Mouse (Mus musculus): ENCODE data around the gene Mmrn2.

Gene Mmrn2

GRCm38 (mm10) chr14:34375415-34375904 is at the start of gene Mmrn2:
Mmrn2 (plus strand) TSS chr14:34375465.
- no peak for DNase-seq (ENCODE audit: low spot score in 2 of 2)

- no peak for DNase-seq (ENCODE audit: low spot score in 2 of 2)
These were observed 48.7 kb upstream of the Mmrn2 start for GRCm38 (mm10) chr14:34326606-34327005.

GRCm38 (mm10) chr14:34327618-34328017 is 47.6 kb upstream of the Mmrn2 start:
- no peak for DNase-seq (ENCODE audit: low spot score in 2 of 2)

GRCm38 (mm10) chr14:34330657-34331158 is 44.6 kb upstream of the Mmrn2 start:
- DNase-seq (ENCODE audit: low spot score in 2 of 2): no peak

GRCm38 (mm10) chr14:34331886-34332285 is 43.4 kb upstream of the Mmrn2 start:
- no peak for DNase-seq (ENCODE audit: low spot score in 2 of 2)

- DNase-seq (ENCODE audit: low spot score in 2 of 2): no peak
These were observed 42.8 kb upstream of the Mmrn2 start for GRCm38 (mm10) chr14:34332476-34332875.

GRCm38 (mm10) chr14:34339446-34339845 is 35.8 kb upstream of the Mmrn2 start:
- no peak for DNase-seq (ENCODE audit: low spot score in 2 of 2)

- no peak for DNase-seq (ENCODE audit: low spot score in 2 of 2)
These were observed 33.3 kb upstream of the Mmrn2 start for GRCm38 (mm10) chr14:34341993-34342392.

- DNase-seq (ENCODE audit: low spot score in 2 of 2): no peak
These were observed 32.2 kb upstream of the Mmrn2 start for GRCm38 (mm10) chr14:34343078-34343477.

- DNase-seq (ENCODE audit: low spot score in 2 of 2): no peak
These were observed 30.9 kb upstream of the Mmrn2 start for GRCm38 (mm10) chr14:34344361-34344760.

- no peak for DNase-seq (ENCODE audit: low spot score in 2 of 2)
These were observed 29.3 kb upstream of the Mmrn2 start for GRCm38 (mm10) chr14:34345771-34346566.

- no peak for DNase-seq (ENCODE audit: low spot score in 2 of 2)
These were observed 28.2 kb upstream of the Mmrn2 start for GRCm38 (mm10) chr14:34347084-34347483.

- no peak for DNase-seq (ENCODE audit: low spot score in 2 of 2)
These were observed 27.0 kb upstream of the Mmrn2 start for GRCm38 (mm10) chr14:34348301-34348700.

GRCm38 (mm10) chr14:34349007-34349406 is 26.3 kb upstream of the Mmrn2 start:
- DNase-seq (ENCODE audit: low spot score in 2 of 2): no peak

- no peak for DNase-seq (ENCODE audit: low spot score in 2 of 2)
These were observed 23.6 kb upstream of the Mmrn2 start for GRCm38 (mm10) chr14:34351660-34352059.

GRCm38 (mm10) chr14:34352523-34352922 is 22.7 kb upstream of the Mmrn2 start:
- DNase-seq (ENCODE audit: low spot score in 2 of 2): no peak

- DNase-seq (ENCODE audit: low spot score in 2 of 2): no peak
These were observed 21.9 kb upstream of the Mmrn2 start for GRCm38 (mm10) chr14:34353326-34353725.

GRCm38 (mm10) chr14:34354456-34354855 is 20.8 kb upstream of the Mmrn2 start:
- DNase-seq (ENCODE audit: low spot score in 2 of 2): no peak

- DNase-seq (ENCODE audit: low spot score in 2 of 2): no peak
These were observed 20.0 kb upstream of the Mmrn2 start, which contains the start of gene Fam25c for GRCm38 (mm10) chr14:34355301-34355700. Fam25c (minus strand) TSS chr14:34355433.

GRCm38 (mm10) chr14:34357671-34358455 is 17.4 kb upstream of the Mmrn2 start:
- no peak for DNase-seq (ENCODE audit: low spot score in 2 of 2)

GRCm38 (mm10) chr14:34359676-34360244 is 15.5 kb upstream of the Mmrn2 start:
- no peak for DNase-seq (ENCODE audit: low spot score in 2 of 2)

- DNase-seq (ENCODE audit: low spot score in 2 of 2): no peak
These were observed 15.0 kb upstream of the Mmrn2 start for GRCm38 (mm10) chr14:34360251-34360650.
